Mouse (Mus musculus) limb, embryonic 10.5 days (tissue): ENCODE results near the gene Hnrnpab. TPM values are rescaled to one million over a fixed set of nuclear protein-coding genes. Genes with fewer than 3 reads are reported as not detected.
A peak's percentile ranks its signal among the peaks of the same experiment; 100 is the strongest.

Experiments
- DNase-seq: peaks from one replicate; pipeline ENCODE4 v3.0.0-alpha.2; 2017; ENCODE audit warnings: low spot score
- H3K27ac ChIP-seq: fragments of 300-500 bp; sonication (generic); 2 replicates; pipeline ENCODE4 v1.5.1; 2016; ENCODE audit warnings: mild to moderate bottlenecking
- H3K27me3 ChIP-seq: fragments of 300-500 bp; sonication (generic); 2 replicates; pipeline ENCODE4 v1.6.1; 2016; ENCODE audit warnings: low read depth, mild to moderate bottlenecking; ENCODE audit not compliant: poor library complexity, severe bottlenecking
- H3K36me3 ChIP-seq: fragments of 300-500 bp; sonication (generic); 2 replicates; pipeline ENCODE4 v1.6.1; 2016; ENCODE audit warnings: mild to moderate bottlenecking, moderate library complexity
- H3K4me1 ChIP-seq: fragments of 300-500 bp; sonication (generic); 2 replicates; pipeline ENCODE4 v1.6.1; 2016
- H3K4me3 ChIP-seq: fragments of 300-500 bp; sonication (generic); 2 replicates; pipeline ENCODE4 v1.5.1; 2016; ENCODE audit warnings: mild to moderate bottlenecking, moderate library complexity
- H3K9me3 ChIP-seq: fragments of 300-500 bp; sonication (generic); replicated peaks from 2 replicates; pipeline ENCODE4 v1.6.1; 2016; ENCODE audit warnings: mild to moderate bottlenecking
- WGBS: fragments of 180-500 bp; shearing (Covaris S2); methylation state at CpG from one replicate; pipeline ENCODE4 v1.1.7; 2016; 5-methylcytosine and 5-hydroxymethylcytosine counted together
- polyA plus RNA-seq: library from polyadenylated mRNA; unstranded; fragments of >200 nt; fragmentation: Nextera tagmentation; extraction: Ambion mirVana; gene quantifications from 2 replicates; pipeline ENCODE4 v1.2.1, GENCODE M21; 2016

Hnrnpab gene
- polyA plus RNA-seq, 1 experiment from 2014 or later = 723 TPM

- H3K27me3 ChIP-seq = no peaks in the 10 kb centered on the region
- no peaks in the 10 kb centered on the region for H3K9me3 ChIP-seq
- H3K36me3 ChIP-seq = peaks cover 26% of the 10 kb centered on the region
- no peak for DNase-seq
- peaks cover 15% of the 10 kb centered on the region for H3K4me1 ChIP-seq
- WGBS = 94% methylated on average over 4 of the region's 4 CpGs
- H3K27ac ChIP-seq = no peak overlapping the region
- H3K4me3 ChIP-seq = no peak overlapping the region
These were observed 37.8 kb downstream of the Hnrnpab start for GRCm38 (mm10) chr11:51568801-51569200.

DNA sequence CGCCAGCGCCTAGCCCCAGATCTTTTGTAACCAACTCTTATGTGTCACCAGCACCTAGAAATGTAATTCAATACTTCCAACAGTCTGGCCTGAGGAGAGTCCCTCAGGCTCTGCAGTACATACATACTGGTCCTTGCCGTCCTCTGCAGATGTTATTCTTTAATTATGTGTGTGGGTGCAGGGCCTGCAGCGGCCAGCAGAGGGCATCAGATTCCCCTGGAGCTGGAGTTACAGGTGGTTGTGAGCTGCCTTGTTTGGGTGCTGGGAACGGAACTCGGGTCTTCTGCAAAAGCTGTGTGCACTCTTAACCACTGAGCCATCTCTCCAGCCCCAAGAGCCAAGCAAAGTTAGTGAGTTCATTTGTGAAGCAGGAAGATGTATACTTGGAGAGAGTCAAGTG lies 40.7 kb downstream of the Hnrnpab start:
- Histone ChIP-seq H3K27me3 (0 out of 2 replicates have a peak, but pooled peaks cover 9% of the 10 kb centered on the region), H3K36me3 (peaks cover 19% of the 10 kb centered on the region), H3K4me1 (peaks cover 5% of the 10 kb centered on the region; the same call in 1 of the 2 replicates), H3K27ac (no peak overlapping the region), H3K4me3 (no peak overlapping the region), H3K9me3 (no peaks in the 10 kb centered on the region)
- whole genome bisulfite sequencing = 84% methylated on average over 6 of the region's 6 CpGs
- DNase-seq = no peak

- H3K4me1 ChIP-seq = peaks cover 5% of the 10 kb centered on the region; the same call in 1 of the 2 replicates
- H3K27ac ChIP-seq = no peak overlapping the region
- DNase-seq = no peak
- peaks cover 19% of the 10 kb centered on the region for H3K36me3 ChIP-seq
- 34% methylated on average over 3 of the region's 3 CpGs for WGBS
- H3K27me3 ChIP-seq = 0 out of 2 replicates have a peak, but pooled peaks cover 9% of the 10 kb centered on the region
- no peaks in the 10 kb centered on the region for H3K9me3 ChIP-seq
- H3K4me3 ChIP-seq = no peak overlapping the region
These were observed 41.6 kb downstream of the Hnrnpab start for GRCm38 (mm10) chr11:51565062-51565461.

- DNase-seq = no peak
- H3K4me3 ChIP-seq = no peak overlapping the region
- peaks cover 9% of the 10 kb centered on the region for H3K4me1 ChIP-seq
- peaks cover 17% of the 10 kb centered on the region for H3K36me3 ChIP-seq
- H3K27me3 ChIP-seq = 0 out of 2 replicates have a peak, but pooled peaks cover 9% of the 10 kb centered on the region
- H3K27ac ChIP-seq = no peak overlapping the region
- H3K9me3 ChIP-seq = no peaks in the 10 kb centered on the region
- 89% methylated on average over 1 of the region's 1 CpGs for WGBS
These were observed 43.4 kb downstream of the Hnrnpab start for GRCm38 (mm10) chr11:51563276-51563675.

- 62% methylated on average over 2 of the region's 2 CpGs for WGBS
- no peak overlapping the region for H3K4me3 ChIP-seq
- DNase-seq = no peak
These were observed 51.6 kb downstream of the Hnrnpab start for GRCm38 (mm10) chr11:51555066-51555465.

DNA sequence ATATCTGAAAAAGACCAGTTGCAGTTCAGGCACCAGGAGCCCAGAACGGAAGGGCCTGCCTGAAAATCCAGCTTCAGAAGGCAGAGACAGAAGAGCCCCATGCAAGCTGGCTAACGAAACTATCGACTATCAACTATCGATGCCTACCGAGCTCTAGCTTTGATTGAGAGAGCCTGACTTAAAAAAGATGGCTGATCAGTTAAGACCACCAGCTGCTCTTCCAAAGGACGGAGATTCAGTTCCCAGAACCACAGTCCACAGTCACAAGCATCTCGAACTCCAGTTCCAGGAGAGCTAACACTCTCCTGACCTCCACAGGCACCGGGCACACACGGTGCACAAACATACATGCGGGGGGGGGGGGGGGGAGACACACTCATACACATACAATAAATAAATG lies 52.1 kb downstream of the Hnrnpab start:
- Histone ChIP-seq H3K27me3 (0 out of 2 replicates have a peak, but pooled peaks cover 4% of the 10 kb centered on the region), H3K4me3 (no peak overlapping the region), H3K27ac (0 out of 2 replicates have a peak overlapping the region, but pooled peaks have one; percentile 20), H3K36me3 (0 out of 2 replicates have a peak, but pooled peaks cover 5% of the 10 kb centered on the region), H3K4me1 (peaks cover 18% of the 10 kb centered on the region), H3K9me3 (no peaks in the 10 kb centered on the region)
- 71% methylated on average over 10 of the region's 10 CpGs for WGBS
- no peak for DNase-seq

More at GRCm38 (mm10) chr11:51555066-51555465, 51.6 kb downstream of the Hnrnpab start:
- Histone ChIP-seq H3K4me1 (peaks cover 22% of the 10 kb centered on the region), H3K9me3 (no peaks in the 10 kb centered on the region), H3K27ac (no peak overlapping the region), H3K36me3 (0 out of 2 replicates have a peak, but pooled peaks cover 5% of the 10 kb centered on the region), H3K27me3 (0 out of 2 replicates have a peak, but pooled peaks cover 4% of the 10 kb centered on the region)

DNA sequence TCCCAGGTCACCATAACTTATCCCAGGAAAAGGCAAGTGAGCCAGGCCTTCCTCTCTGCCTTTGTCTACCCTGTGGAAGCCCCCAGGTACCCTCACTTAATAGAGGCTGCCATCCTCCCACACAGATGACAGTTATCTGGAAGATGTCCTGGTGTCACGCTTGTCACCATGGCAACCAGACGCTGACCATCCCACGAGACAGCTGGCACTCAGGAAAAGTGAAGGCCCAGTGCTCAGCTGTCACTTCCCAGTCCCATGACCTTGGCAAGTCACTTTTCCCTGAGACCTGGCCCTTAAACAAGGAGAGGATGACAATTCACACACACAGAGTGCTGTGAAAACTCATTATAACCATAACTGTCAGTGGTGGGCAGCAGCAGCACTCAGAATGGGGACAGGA lies 54.6 kb downstream of the Hnrnpab start:
- H3K4me3 ChIP-seq = no peak overlapping the region
- 80% methylated on average over 3 of the region's 3 CpGs for WGBS
- H3K9me3 ChIP-seq = no peaks in the 10 kb centered on the region
- H3K27me3 ChIP-seq = peaks cover 20% of the 10 kb centered on the region; the same call in 1 of the 2 replicates
- no peak overlapping the region for H3K27ac ChIP-seq
- peaks cover 28% of the 10 kb centered on the region for H3K4me1 ChIP-seq
- H3K36me3 ChIP-seq = 0 out of 2 replicates have a peak, but pooled peaks cover 2% of the 10 kb centered on the region
- DNase-seq = no peak

GRCm38 (mm10) chr11:51551253-51551652 lies 55.4 kb downstream of the Hnrnpab start:
- H3K4me1 ChIP-seq = peaks cover 35% of the 10 kb centered on the region
- 0 out of 2 replicates have a peak, but pooled peaks cover 2% of the 10 kb centered on the region for H3K36me3 ChIP-seq
- H3K27ac ChIP-seq = 0 out of 2 replicates have a peak overlapping the region, but pooled peaks have one; percentile 19
- H3K27me3 ChIP-seq = peaks cover 28% of the 10 kb centered on the region; the same call in 1 of the 2 replicates
- DNase-seq = no peak
- H3K4me3 ChIP-seq = no peak overlapping the region
- 91% methylated on average over 5 of the region's 5 CpGs for WGBS
- no peaks in the 10 kb centered on the region for H3K9me3 ChIP-seq

Other genes starting within 250 kb of the Hnrnpab start
- 15.6 and 16.1 TPM in 2 replicates for gene Phykpl, start 22.1 kb downstream of the Hnrnpab start, polyA plus RNA-seq
- gene Nhp2, start 12.9 kb upstream of the Hnrnpab start, polyA plus RNA-seq = 230 and 312 TPM in 2 replicates
- 37.1 and 42.1 TPM in 2 replicates for gene Rmnd5b, start 29.0 kb upstream of the Hnrnpab start, polyA plus RNA-seq
- gene N4bp3, start 44.0 kb upstream of the Hnrnpab start, polyA plus RNA-seq = 27.9 and 34.3 TPM in 2 replicates
- 3.2 and 4.1 TPM in 2 replicates for gene D930048N14Rik, start 44.1 kb upstream of the Hnrnpab start, polyA plus RNA-seq
- 73.4 and 80.2 TPM in 2 replicates for gene 0610009B22Rik, start 82.0 kb upstream of the Hnrnpab start, polyA plus RNA-seq
- gene Sec24a, start 156.8 kb upstream of the Hnrnpab start, polyA plus RNA-seq = 10.4 and 13.4 TPM in 2 replicates
- gene Sar1b, start 156.8 kb upstream of the Hnrnpab start, polyA plus RNA-seq = 96.8 and 106 TPM in 2 replicates